Mouse (Mus musculus): ENCODE results near the gene 2310009B15Rik. TPM values are rescaled to one million over a fixed set of nuclear protein-coding genes. Genes with fewer than 3 reads are reported as not detected.
A peak's percentile ranks its signal among the peaks of the same experiment; 100 is the strongest.
"Not testable (repeated sequence)": the region's sequence is repeated elsewhere in the genome, so short reads cannot be mapped to it uniquely, and the experiment has no call there.

Gene 2310009B15Rik
- polyA plus RNA-seq (2015; fragmentation: Nextera tagmentation; extraction: Ambion mirVana): 38.0 TPM in 2 replicates

- H3K4me1 ChIP-seq (replicated peaks; ENCODE audit: control insufficient read depth, insufficient read depth, low read length); H3K36me3 ChIP-seq (ENCODE audit: control insufficient read depth, insufficient read depth); H3K9me3 ChIP-seq (ENCODE audit: control insufficient read depth); H3K27me3 ChIP-seq (replicated peaks; ENCODE audit: control insufficient read depth, insufficient read depth, low read length): not testable (repeated sequence)
- H3K9ac ChIP-seq (ENCODE audit: low read depth, low read length): peak within 1 kb of the TSS; percentile 34; the same call in 1 of the 2 replicates
- H3K4me3 ChIP-seq (ENCODE audit: low read depth, low read length): peak within 1 kb of the TSS; percentile 44
- H3K4me2 ChIP-seq (replicated peaks; ENCODE audit: low read depth): peak within 1 kb of the TSS; percentile 53
- peak; percentile 99 for ATAC-seq
- peak within 1 kb of the TSS; percentile 66; the same call in 1 of the 2 replicates for H3K27ac ChIP-seq (ENCODE audit: low read depth, low read length)
- WGBS: under 1% methylated on average over 43 of the region's 79 CpGs
These were observed at the start of gene 2310009B15Rik for GRCm38 (mm10) chr1:138856101-138856950. Gene 2310009B15Rik, minus strand, starts transcription at chr1:138856852.

- Histone ChIP-seq H3K9me3 (ENCODE audit: control insufficient read depth) (no peaks in the 10 kb centered on the region), H3K36me3 (ENCODE audit: control insufficient read depth, insufficient read depth) (no peaks in the 10 kb centered on the region), H3K9ac (ENCODE audit: low read depth, low read length) (no peak overlapping the region), H3K4me2 (replicated peaks; ENCODE audit: low read depth) (no peak overlapping the region), H3K4me3 (ENCODE audit: low read depth, low read length) (no peak overlapping the region), H3K4me1 (replicated peaks; ENCODE audit: control insufficient read depth, insufficient read depth, low read length) (peaks cover 2% of the 10 kb centered on the region; the same call in 1 of the 2 replicates), H3K27ac (ENCODE audit: low read depth, low read length) (no peak overlapping the region), H3K27me3 (replicated peaks; ENCODE audit: control insufficient read depth, insufficient read depth, low read length) (no peaks in the 10 kb centered on the region)
- WGBS: 66% methylated on average over 3 of the region's 3 CpGs
- ATAC-seq: no peak
- TF ChIP-seq CTCF (IDR thresholded peaks at IDR 0.05; ENCODE audit: low read depth): no peak
These were observed 49.6 kb upstream of the 2310009B15Rik start for GRCm38 (mm10) chr1:138906256-138906655.

GRCm38 (mm10) chr1:138905092-138905765, 48.6 kb upstream of the 2310009B15Rik start:
- no peak overlapping the region for H3K27ac ChIP-seq (ENCODE audit: low read depth, low read length)
- WGBS: 41% methylated on average over 3 of the region's 3 CpGs
- peaks cover 2% of the 10 kb centered on the region; the same call in 1 of the 2 replicates for H3K4me1 ChIP-seq (replicated peaks; ENCODE audit: control insufficient read depth, insufficient read depth, low read length)
- H3K9me3 ChIP-seq (ENCODE audit: control insufficient read depth): no peaks in the 10 kb centered on the region
- H3K27me3 ChIP-seq (replicated peaks; ENCODE audit: control insufficient read depth, insufficient read depth, low read length): no peaks in the 10 kb centered on the region
- TF ChIP-seq CTCF (IDR thresholded peaks at IDR 0.05; ENCODE audit: low read depth): no peak
- peak; percentile 88 for ATAC-seq
- H3K9ac ChIP-seq (ENCODE audit: low read depth, low read length): no peak overlapping the region
- no peak overlapping the region for H3K4me3 ChIP-seq (ENCODE audit: low read depth, low read length)
- H3K4me2 ChIP-seq (replicated peaks; ENCODE audit: low read depth): 0 out of 2 replicates have a peak overlapping the region, but pooled peaks have one; percentile 10
- H3K36me3 ChIP-seq (ENCODE audit: control insufficient read depth, insufficient read depth): no peaks in the 10 kb centered on the region

DNA sequence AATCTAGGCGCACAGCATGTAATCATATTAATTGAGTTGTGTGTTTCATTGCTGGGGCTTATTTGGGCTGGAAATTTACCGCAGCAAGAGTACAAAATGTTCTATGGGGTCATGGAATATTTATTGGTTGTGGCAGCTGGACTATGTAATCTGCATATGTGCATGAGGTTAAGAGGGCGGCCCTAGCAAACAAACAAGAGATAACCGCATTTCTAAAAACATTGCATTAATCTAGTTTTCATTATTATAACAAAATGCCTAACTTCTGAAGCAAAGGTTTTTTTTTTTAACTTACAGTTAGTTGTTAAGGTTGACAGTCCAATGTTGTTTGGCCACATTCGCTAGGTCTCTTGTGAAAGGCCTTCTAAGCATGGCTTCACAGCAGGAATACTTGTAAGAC, 47.2 kb upstream of the 2310009B15Rik start:
- H3K27me3 ChIP-seq (replicated peaks; ENCODE audit: control insufficient read depth, insufficient read depth, low read length): no peaks in the 10 kb centered on the region
- peaks cover 2% of the 10 kb centered on the region; the same call in 1 of the 2 replicates for H3K4me1 ChIP-seq (replicated peaks; ENCODE audit: control insufficient read depth, insufficient read depth, low read length)
- no peak overlapping the region for H3K9ac ChIP-seq (ENCODE audit: low read depth, low read length)
- no peak for ATAC-seq
- no peak overlapping the region for H3K4me3 ChIP-seq (ENCODE audit: low read depth, low read length)
- WGBS: 90% methylated on average over 5 of the region's 5 CpGs
- H3K27ac ChIP-seq (ENCODE audit: low read depth, low read length): no peak overlapping the region
- H3K36me3 ChIP-seq (ENCODE audit: control insufficient read depth, insufficient read depth): no peaks in the 10 kb centered on the region
- H3K9me3 ChIP-seq (ENCODE audit: control insufficient read depth): no peaks in the 10 kb centered on the region
- TF ChIP-seq CTCF (IDR thresholded peaks at IDR 0.05; ENCODE audit: low read depth): no peak
- no peak overlapping the region for H3K4me2 ChIP-seq (replicated peaks; ENCODE audit: low read depth)

DNA sequence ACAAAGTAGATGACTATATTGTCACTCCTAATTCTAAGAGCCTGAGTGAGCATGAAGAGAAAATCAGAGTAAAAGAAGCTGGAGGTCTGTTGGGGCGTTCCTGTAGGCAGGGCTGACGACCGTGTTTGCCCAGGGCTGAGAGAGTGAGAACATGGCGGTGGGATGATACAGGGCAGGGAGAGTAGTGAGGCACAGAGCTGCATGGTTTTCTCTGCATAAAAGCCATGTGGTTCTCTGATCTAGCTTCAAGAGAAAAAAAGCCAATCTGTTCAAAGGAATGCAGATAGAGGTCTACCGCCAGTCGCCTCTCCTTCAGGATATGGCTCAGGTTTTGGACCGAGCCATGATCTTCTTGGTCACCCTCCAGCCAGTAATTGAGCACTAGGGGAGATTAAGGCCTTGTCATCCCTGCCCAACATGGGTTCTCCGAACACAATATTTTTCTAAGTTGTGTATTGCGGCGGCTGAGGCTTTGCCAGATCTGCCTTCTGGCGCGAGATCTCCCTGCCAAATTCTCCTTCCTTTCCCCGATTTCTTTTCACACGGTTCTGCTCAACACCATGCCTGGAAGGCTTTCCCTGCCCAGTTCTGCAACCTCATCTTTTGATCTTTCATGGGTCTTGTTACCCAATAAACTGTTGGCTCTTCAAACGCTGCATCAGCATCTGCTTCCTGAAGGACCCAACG, 44.9 kb upstream of the 2310009B15Rik start:
- no peak for TF ChIP-seq CTCF (IDR thresholded peaks at IDR 0.05; ENCODE audit: low read depth)
- Histone ChIP-seq H3K4me2 (replicated peaks; ENCODE audit: low read depth) (no peak overlapping the region), H3K36me3 (ENCODE audit: control insufficient read depth, insufficient read depth) (no peaks in the 10 kb centered on the region), H3K4me1 (replicated peaks; ENCODE audit: control insufficient read depth, insufficient read depth, low read length) (peaks cover 2% of the 10 kb centered on the region; the same call in 1 of the 2 replicates), H3K27ac (ENCODE audit: low read depth, low read length) (no peak overlapping the region), H3K9me3 (ENCODE audit: control insufficient read depth) (no peaks in the 10 kb centered on the region), H3K4me3 (ENCODE audit: low read depth, low read length) (no peak overlapping the region), H3K27me3 (replicated peaks; ENCODE audit: control insufficient read depth, insufficient read depth, low read length) (no peaks in the 10 kb centered on the region), H3K9ac (ENCODE audit: low read depth, low read length) (no peak overlapping the region)
- WGBS: 91% methylated on average over 16 of the region's 16 CpGs
- ATAC-seq: no peak

DNA sequence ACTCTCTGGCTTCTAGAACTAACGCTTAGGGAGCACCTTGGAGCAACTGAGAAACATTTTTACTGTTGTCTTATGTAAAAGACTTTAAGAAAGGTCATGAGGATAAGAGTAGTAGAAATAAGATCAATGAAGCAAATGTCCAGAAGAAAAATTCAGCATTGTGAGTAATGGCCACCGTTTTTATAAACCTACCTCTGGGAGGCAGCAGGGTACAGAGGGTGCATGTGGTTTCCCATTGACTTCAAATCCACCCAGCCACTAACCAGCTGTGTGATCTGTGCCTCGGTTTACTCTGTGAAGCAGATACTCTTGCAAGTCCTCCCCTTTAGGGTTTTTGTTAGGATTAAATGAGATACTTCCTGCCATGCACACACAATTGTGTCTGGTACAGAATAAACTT, 39.4 kb upstream of the 2310009B15Rik start:
- Histone ChIP-seq H3K9me3 (ENCODE audit: control insufficient read depth) (no peaks in the 10 kb centered on the region), H3K27ac (ENCODE audit: low read depth, low read length) (no peak overlapping the region), H3K9ac (ENCODE audit: low read depth, low read length) (no peak overlapping the region), H3K27me3 (replicated peaks; ENCODE audit: control insufficient read depth, insufficient read depth, low read length) (no peaks in the 10 kb centered on the region), H3K4me2 (replicated peaks; ENCODE audit: low read depth) (no peak overlapping the region), H3K4me1 (replicated peaks; ENCODE audit: control insufficient read depth, insufficient read depth, low read length) (no peaks in the 10 kb centered on the region), H3K4me3 (ENCODE audit: low read depth, low read length) (no peak overlapping the region), H3K36me3 (ENCODE audit: control insufficient read depth, insufficient read depth) (no peaks in the 10 kb centered on the region)
- no peak for ATAC-seq
- 82% methylated on average over 3 of the region's 3 CpGs for WGBS
- peak; percentile 55 for TF ChIP-seq CTCF (IDR thresholded peaks at IDR 0.05; ENCODE audit: low read depth)

Data from intestine, postnatal 0 days (tissue).